Mouse (Mus musculus): ENCODE measurements around the gene Kif21b. TPM values are rescaled to one million over a fixed set of nuclear protein-coding genes. Genes with fewer than 3 reads are reported as not detected.

Gene Kif21b
- polyA plus RNA-seq, 1 experiment: 94.8 TPM

DNA sequence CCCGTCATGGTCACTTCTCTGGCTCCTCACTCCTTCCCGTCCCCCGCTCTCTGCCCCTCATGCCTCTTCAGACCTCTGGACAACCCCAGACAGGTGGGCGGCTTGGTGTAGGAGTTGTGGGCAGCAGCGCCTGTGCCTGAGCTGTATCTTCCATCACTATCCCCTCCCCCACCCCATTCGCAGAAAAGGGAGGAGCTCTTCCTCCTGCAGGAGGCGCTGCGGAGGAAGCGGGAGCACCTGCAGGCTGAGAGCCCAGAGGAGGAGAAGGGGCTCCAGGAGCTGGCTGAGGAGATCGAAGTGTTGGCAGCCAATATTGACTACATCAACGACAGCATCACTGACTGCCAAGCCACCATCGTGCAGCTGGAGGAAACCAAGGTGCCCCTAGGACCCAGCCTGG is 28.6 kb downstream of the Kif21b start:
- peaks cover 12% of the 10 kb centered on the region for H3K4me1 ChIP-seq (ENCODE audit: control insufficient read depth, insufficient read depth, low read length)
- H3K4me3 ChIP-seq (ENCODE audit: insufficient read depth, low read depth, low read length): no peak overlapping the region
- TF ChIP-seq CTCF (IDR thresholded peaks at IDR 0.05; ENCODE audit: insufficient read depth, low read depth, low read length): no peak
- TF ChIP-seq POLR2A (IDR thresholded peaks at IDR 0.05; ENCODE audit: insufficient read depth, low read depth, low read length): no peak
- no peak overlapping the region for H3K27ac ChIP-seq (ENCODE audit: insufficient read depth, low read depth, low read length)
- 46% methylated on average over 12 of the region's 12 CpGs for WGBS

DNA sequence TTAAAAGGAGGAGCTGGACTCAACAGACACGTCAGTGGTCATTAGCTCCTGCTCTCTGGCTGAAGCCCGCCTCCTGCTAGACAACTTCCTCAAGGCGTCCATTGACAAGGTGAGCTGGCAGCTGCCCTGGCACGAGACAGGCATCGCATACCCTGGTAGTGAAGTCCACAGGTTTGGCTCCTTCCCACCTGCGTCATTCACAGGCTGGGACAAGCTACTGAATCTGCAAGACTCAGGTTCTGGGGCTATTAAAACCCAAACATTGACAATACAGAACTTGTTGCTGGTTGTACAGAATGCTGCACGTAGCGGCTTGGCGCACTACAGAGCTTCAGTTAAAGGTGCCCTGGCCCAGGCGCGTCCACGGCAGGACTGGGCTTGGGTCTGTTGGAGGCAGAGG is 29.1 kb downstream of the Kif21b start:
- TF ChIP-seq CTCF (IDR thresholded peaks at IDR 0.05; ENCODE audit: insufficient read depth, low read depth, low read length) (no peak), POLR2A (IDR thresholded peaks at IDR 0.05; ENCODE audit: insufficient read depth, low read depth, low read length) (no peak)
- H3K27ac ChIP-seq (ENCODE audit: insufficient read depth, low read depth, low read length): no peak overlapping the region
- no peak overlapping the region for H3K4me3 ChIP-seq (ENCODE audit: insufficient read depth, low read depth, low read length)
- 86% methylated on average over 12 of the region's 12 CpGs for WGBS
- H3K4me1 ChIP-seq (ENCODE audit: control insufficient read depth, insufficient read depth, low read length): peaks cover 16% of the 10 kb centered on the region

DNA sequence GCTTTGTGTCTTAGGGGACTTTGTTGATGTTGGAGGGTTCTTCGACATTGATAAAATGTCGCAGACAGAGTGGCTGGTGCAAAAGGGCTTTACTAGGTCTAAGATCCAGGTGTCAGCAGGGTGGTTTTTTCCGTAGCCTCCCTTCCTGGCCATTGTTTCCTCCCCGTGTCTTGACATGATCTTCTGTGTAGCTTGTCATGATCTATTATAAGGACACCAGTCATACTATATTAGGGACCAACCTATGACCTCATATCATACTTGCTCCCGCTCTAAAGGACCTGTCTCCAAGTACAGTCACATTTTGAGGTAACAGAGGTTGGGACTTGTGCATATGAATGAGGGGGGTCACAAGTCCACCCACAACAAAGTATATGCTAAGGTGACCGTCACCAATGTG is 29.7 kb downstream of the Kif21b start:
- 93% methylated on average over 6 of the region's 6 CpGs for WGBS
- H3K4me1 ChIP-seq (ENCODE audit: control insufficient read depth, insufficient read depth, low read length): peaks cover 21% of the 10 kb centered on the region
- no peak overlapping the region for H3K4me3 ChIP-seq (ENCODE audit: insufficient read depth, low read depth, low read length)
- no peak overlapping the region for H3K27ac ChIP-seq (ENCODE audit: insufficient read depth, low read depth, low read length)
- TF ChIP-seq POLR2A (IDR thresholded peaks at IDR 0.05; ENCODE audit: insufficient read depth, low read depth, low read length): no peak
- no peak for TF ChIP-seq CTCF (IDR thresholded peaks at IDR 0.05; ENCODE audit: insufficient read depth, low read depth, low read length)

DNA sequence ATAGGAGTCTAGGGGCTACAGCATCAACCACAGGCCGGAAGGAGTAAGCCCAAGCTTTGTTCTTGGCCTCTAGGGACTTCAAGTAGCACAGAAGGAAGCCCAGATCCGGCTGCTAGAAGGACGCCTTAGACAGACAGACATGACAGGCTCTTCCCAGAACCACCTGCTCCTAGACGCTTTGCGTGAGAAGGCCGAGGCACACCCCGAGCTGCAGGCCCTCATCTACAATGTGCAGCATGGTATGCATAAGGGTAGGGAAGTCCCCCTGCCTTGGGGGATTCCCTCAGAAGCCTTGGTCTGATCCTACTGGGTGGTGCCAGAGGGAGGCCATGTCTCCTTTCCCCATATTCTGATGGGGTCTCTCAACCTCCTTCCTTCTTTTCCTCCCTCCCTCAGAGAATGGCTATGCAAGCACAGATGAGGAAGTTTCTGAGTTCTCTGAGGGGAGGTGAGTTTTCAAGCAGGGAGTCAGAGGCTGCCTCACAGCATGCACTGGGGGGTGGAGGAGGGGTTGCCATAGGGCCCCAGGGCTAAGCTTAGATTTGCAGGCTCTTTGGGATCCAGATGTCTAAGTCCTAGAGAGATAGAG is 30.2 kb downstream of the Kif21b start:
- Histone ChIP-seq H3K4me1 (ENCODE audit: control insufficient read depth, insufficient read depth, low read length) (peaks cover 21% of the 10 kb centered on the region), H3K27ac (ENCODE audit: insufficient read depth, low read depth, low read length) (no peak overlapping the region), H3K4me3 (ENCODE audit: insufficient read depth, low read depth, low read length) (no peak overlapping the region)
- TF ChIP-seq POLR2A (IDR thresholded peaks at IDR 0.05; ENCODE audit: insufficient read depth, low read depth, low read length) (no peak), CTCF (IDR thresholded peaks at IDR 0.05; ENCODE audit: insufficient read depth, low read depth, low read length) (no peak)
- WGBS: 91% methylated on average over 7 of the region's 7 CpGs

DNA sequence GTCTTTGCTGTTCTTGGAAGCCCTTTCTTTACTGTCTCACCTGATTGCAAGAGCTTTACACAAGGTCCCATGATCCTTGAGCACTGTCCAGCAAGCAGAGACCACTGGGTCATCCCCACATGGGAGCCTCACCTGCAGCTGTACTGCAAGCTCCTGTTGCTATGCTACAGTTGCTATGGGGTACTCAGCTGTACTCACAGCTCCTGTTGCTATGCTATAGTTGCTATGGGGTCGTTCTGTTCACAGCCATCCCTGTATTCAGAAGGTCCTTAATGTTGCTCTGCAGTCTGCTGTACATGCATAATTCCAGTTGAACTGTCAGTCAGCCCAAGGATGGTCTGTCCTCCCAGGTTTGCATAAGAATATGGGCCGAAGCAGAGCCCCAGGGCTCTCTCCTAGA is 34.2 kb downstream of the Kif21b start:
- TF ChIP-seq CTCF (IDR thresholded peaks at IDR 0.05; ENCODE audit: insufficient read depth, low read depth, low read length): no peak
- no peak for TF ChIP-seq POLR2A (IDR thresholded peaks at IDR 0.05; ENCODE audit: insufficient read depth, low read depth, low read length)
- Histone ChIP-seq H3K27ac (ENCODE audit: insufficient read depth, low read depth, low read length) (no peak overlapping the region), H3K4me1 (ENCODE audit: control insufficient read depth, insufficient read depth, low read length) (peaks cover 28% of the 10 kb centered on the region), H3K4me3 (ENCODE audit: insufficient read depth, low read depth, low read length) (no peak overlapping the region)
- 31% methylated on average over 2 of the region's 2 CpGs for WGBS

DNA sequence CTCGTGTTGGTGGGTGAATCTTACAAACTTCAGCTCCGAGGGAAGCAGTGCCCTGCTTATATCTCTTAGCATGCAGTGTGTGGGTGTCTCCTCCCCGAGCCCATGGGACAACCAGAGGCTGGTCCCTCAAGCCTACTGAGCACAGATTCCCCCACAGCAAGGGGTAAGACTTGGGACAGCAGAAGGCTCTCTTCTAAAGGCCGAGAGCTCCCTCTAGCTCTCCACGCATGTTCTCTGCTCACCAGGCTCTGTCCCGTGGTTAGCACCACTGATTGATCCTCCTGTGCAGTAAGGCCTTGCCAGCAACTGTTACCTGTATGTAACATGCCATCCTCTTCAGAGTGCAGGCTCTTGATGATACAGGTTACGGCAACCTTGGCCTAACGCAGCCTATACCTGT is 36.5 kb downstream of the Kif21b start:
- Histone ChIP-seq H3K4me1 (ENCODE audit: control insufficient read depth, insufficient read depth, low read length) (peaks cover 29% of the 10 kb centered on the region), H3K27ac (ENCODE audit: insufficient read depth, low read depth, low read length) (no peak overlapping the region), H3K4me3 (ENCODE audit: insufficient read depth, low read depth, low read length) (no peak overlapping the region)
- TF ChIP-seq CTCF (IDR thresholded peaks at IDR 0.05; ENCODE audit: insufficient read depth, low read depth, low read length) (0 out of 2 replicates have a peak, but pooled peaks have one; percentile 37), POLR2A (IDR thresholded peaks at IDR 0.05; ENCODE audit: insufficient read depth, low read depth, low read length) (no peak)
- 54% methylated on average over 8 of the region's 8 CpGs for WGBS

DNA sequence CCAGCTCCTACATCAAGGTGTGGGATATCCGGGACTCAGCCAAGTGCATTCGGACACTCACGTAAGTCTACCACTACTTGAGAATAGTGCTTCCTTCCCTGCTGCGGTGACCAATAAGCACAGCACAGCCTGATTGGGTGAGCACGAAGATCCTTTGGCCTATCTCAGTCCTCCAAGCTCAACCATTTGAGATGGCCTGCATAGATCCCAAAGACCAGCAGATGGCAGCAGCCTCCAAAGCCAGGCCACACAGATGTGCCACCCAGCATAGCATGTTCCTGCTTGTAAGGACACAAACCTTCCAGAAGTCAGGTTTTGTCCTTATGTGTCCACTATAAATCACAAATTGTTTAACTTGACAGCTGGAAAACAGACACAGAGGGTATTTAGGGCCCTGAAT is 38.9 kb downstream of the Kif21b start:
- TF ChIP-seq POLR2A (IDR thresholded peaks at IDR 0.05; ENCODE audit: insufficient read depth, low read depth, low read length) (no peak), CTCF (IDR thresholded peaks at IDR 0.05; ENCODE audit: insufficient read depth, low read depth, low read length) (peak; percentile 68)
- H3K4me1 ChIP-seq (ENCODE audit: control insufficient read depth, insufficient read depth, low read length): peaks cover 35% of the 10 kb centered on the region
- WGBS: 10% methylated on average over 5 of the region's 5 CpGs
- H3K27ac ChIP-seq (ENCODE audit: insufficient read depth, low read depth, low read length): no peak overlapping the region
- H3K4me3 ChIP-seq (ENCODE audit: insufficient read depth, low read depth, low read length): no peak overlapping the region

DNA sequence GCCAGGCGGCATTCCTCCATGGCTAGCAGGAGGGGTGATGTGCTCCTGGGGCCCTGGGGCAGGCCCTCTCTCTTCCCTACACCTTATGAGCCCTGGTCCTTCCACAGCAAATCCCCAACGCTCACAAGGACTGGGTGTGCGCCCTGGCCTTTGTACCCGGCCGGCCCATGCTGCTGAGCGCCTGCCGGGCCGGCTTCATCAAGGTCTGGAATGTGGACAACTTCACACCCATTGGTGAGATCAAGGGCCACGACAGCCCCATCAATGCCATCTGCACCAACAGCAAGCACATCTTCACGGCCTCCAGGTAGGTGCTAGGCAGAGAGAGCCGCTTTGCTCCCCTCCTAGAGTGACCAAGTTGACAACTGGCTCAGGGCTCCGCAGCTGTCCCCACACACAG is 41.5 kb downstream of the Kif21b start:
- H3K27ac ChIP-seq (ENCODE audit: insufficient read depth, low read depth, low read length): no peak overlapping the region
- no peak for TF ChIP-seq POLR2A (IDR thresholded peaks at IDR 0.05; ENCODE audit: insufficient read depth, low read depth, low read length)
- no peak for TF ChIP-seq CTCF (IDR thresholded peaks at IDR 0.05; ENCODE audit: insufficient read depth, low read depth, low read length)
- peaks cover 26% of the 10 kb centered on the region for H3K4me1 ChIP-seq (ENCODE audit: control insufficient read depth, insufficient read depth, low read length)
- 91% methylated on average over 12 of the region's 12 CpGs for WGBS
- no peak overlapping the region for H3K4me3 ChIP-seq (ENCODE audit: insufficient read depth, low read depth, low read length)

DNA sequence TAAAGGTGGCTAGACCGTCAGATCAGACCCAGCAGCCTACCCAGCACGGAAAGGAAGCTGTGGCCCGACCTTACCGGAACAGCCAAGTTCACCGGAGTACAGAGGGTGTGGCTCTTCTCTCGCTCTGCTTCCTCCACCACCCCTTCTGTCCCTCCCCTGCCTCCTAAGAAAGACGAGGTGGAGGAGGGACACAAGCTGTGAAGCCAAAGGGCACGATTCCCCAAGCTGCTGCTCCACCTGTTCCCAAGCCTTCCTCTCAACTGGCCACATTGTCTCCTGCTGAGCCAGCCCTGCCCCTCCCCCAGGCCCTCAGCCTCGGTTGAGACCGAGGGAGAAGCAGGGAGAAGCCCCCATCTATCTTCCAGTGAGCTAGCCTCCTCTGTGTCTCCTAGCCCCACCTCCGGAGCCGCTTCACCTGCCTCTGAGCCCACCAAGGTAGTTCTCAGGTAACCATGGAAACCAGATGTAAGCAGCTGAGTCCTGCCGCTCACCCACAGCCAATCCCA is 43.0 kb downstream of the Kif21b start:
- no peak overlapping the region for H3K27ac ChIP-seq (ENCODE audit: insufficient read depth, low read depth, low read length)
- TF ChIP-seq POLR2A (IDR thresholded peaks at IDR 0.05; ENCODE audit: insufficient read depth, low read depth, low read length): no peak
- TF ChIP-seq CTCF (IDR thresholded peaks at IDR 0.05; ENCODE audit: insufficient read depth, low read depth, low read length): no peak

More for the DNA sequence above, 43.0 kb downstream of the Kif21b start:
- H3K4me1 ChIP-seq (ENCODE audit: control insufficient read depth, insufficient read depth, low read length): peaks cover 25% of the 10 kb centered on the region
- H3K4me3 ChIP-seq (ENCODE audit: insufficient read depth, low read depth, low read length): no peak overlapping the region
- 40% methylated on average over 13 of the region's 13 CpGs for WGBS

Data from olfactory bulb, adult 2 months (tissue).